Mouse (Mus musculus) telencephalon, adult 2 months (tissue): ENCODE data around the gene Cacna1h.

ENCODE experiments used
- DNase-seq: peaks from one replicate; pipeline ENCODE4 v3.0.0-alpha.2; 2011; ENCODE audit warnings: low read depth, low spot score

Gene Cacna1h

DNA sequence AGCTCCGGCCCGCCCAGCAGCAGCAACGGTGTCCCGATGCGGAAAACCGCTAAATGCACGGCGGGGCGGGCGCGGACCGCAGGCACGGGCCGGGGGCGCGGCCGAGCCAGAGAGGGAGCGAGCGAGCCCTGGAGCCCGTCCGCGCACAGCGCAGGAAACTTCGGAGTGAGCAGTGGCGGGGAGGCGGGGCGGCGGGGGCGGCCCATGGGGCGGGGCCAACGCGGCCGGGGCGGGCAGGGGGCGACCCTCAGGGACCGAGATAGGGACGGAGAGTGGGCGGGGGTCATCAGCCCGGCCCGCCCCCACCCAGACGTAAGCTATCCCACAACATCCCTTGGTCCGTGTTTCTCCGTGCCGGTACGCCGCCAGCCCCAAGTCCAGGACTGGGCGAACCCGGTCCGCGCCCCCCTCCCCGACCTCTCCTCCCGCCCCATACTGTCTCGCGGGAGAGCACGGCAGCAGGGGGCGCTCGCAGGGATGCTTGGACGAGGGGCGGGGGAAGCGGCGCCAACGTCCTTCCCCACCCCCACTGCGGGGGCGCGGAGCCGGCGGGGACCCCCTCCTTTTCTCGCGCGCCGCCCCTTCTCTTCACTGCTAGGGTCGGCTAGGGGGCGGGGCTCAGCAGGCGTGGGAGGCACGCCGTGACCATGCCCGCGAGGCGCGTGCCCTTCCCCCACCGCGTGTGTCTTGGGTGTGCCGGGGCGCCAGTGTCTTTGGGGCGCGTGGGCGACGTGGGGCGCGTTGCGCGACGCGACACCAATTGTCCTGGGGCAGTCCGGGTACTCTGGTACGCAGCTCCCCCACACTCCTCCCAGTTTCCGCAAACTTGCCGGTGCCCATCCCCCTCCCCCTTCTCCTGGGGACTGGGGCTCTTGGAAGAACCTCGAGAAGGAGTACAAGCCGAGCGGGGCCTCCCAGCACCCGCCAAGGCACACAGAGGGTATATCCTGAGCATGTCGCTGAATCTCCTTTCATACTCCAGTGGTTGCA lies at the start of gene Cacna1h:
Gene Cacna1h (minus strand): TSS at position 167 of the 990 bp plus-strand sequence.
- no peak for DNase-seq

DNA sequence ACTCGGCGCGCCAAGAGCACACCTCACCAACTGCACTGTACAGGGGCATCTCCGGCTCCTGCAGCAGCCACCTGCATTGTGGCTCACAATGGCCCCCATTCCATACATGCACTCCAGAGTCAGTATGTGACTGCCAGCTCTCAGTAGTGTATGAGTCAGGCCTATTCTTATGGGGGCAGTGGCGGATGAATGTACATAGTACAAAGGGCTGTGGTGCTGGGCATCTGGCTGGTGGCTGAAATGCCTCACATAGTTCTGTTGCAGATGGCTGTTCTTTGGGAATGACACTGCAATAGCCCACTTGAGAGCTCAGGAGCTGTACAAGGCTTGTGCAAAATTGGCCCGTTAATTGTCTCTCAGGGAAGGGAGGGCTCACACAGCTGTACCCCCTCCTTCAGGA lies 48.5 kb upstream of the Cacna1h start:
- DNase-seq, result no peak

DNA sequence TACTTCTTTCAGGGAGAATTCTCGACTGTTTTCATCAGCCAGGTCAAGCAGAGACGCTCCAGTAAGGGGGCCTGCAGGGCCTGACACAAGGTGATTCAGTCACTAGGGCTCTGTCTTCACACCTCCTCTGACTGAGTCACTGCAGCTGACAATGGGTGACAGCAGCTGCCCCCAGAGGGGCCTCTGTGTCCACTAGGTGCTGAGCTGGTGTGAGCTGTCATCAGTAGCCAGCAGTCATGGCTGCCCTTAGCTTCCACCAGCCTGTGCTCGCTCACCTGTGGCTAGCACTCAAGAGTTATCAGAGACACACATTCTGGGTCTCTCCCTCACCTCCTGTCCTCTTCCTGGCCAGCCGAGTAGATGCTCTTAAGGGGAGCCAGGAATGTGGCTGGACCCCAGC lies 47.2 kb upstream of the Cacna1h start:
- DNase-seq, result no peak

DNA sequence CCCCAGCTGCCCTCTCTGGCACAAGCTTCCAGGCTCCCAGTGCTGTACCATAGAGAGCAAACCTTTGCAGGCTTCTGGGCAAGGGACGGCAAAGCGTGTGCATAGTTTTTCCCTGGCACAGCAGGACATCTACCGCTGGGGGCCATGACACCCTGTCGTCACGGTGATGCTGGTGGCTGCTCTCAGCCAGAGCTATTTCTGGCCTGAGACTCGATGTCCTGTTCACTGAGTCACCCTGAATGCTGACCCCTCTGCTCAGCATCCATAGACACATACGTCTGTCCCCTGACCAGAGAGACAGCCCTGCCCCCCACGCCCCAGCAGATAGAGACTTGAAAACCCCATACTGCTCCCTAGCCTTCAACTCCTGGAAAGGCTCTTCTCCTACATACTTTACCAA lies 46.6 kb upstream of the Cacna1h start:
- DNase-seq, result no peak

DNA sequence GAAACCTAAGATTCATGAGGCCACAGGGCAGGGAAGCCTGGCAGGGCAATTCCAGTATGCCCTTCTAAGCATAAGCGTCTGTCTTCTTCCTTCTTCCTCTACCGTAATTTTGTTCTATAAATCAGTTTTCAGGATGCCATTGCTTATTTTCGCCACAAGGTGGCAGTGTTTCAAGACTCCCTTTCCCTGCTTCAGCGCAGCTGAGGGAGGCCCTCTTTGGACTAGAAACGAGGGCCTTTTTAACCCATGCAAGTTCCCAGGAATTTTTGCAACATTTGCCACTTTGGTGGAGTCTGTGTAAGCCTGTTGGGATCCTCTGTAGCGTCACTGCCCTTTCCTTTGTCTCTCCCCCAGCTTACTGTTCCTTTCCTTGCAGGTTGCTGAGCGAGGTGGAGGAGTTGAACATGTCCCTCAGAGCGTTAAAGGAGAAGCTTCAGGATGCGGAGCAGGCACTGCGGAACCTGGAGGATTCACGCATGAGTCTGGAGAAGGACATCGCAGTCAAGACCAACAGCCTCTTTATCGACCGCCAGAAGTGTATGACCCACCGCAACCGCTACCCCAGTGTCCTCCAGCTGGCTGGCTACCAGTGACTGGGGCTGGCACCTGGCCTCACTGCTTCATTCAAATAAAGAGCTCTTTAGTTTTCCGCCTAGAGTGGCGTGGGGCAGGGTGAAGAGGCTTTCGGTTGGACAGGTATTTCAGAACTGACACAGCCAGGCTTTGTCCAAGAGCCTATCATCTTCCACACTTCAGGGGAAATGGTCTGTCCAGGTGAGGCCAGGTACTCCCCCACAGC lies 42.6 kb upstream of the Cacna1h start:
- DNase-seq, result no peak

DNA sequence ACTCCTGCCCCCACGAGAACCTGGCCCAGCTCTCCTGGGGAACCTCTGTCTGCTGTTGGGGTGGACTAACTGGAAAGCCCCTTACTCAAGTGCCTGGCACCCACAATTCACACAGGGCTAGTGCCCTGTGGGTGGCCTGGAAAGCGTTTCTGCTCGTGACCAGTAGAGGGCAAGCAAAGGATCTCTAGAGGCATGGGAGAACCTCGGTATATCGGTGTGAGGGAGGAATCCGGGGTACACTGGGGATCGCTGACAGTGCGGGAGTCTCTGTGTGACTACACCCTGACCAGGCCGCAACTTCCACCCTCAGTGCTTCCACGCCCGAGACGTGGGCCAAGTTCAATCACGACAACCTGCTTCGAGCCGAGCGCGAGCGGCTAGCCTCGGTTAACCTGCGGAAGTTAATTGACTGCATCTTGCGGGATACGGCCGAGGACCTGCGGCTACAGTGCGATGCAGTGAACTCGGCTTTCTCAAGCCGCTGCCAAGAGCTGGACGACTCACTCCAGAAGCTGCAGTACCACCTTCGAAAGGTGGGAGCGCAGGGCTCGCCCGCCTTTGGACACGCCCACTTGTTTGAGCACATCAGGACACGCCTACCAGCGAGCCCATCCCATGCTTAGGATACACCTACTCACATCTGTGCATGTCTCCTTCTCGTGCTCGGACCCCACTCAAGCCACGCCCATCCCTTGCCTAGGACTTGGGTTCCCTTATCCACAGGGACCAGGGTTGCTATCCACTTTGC lies 40.9 kb upstream of the Cacna1h start:
- no peak for DNase-seq

DNA sequence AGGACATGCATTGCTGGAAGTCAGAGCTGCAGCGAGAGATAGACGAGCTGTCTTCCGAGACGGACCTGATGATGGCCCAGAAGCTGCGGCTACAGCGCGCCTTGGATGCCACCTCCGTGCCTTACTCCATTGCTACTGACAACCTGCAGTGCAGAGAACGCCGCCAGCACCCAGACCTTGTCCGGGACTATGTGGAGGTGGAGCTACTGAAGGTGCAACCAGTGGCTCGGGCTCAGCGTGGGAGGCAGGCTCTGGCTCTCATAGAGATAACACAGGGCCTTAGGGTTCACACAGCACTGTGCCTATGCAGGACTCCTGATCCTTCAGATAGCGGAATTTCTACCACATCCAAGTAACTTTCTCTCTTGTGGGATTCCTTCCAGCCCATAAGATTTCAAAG lies 38.5 kb upstream of the Cacna1h start:
- no peak for DNase-seq

DNA sequence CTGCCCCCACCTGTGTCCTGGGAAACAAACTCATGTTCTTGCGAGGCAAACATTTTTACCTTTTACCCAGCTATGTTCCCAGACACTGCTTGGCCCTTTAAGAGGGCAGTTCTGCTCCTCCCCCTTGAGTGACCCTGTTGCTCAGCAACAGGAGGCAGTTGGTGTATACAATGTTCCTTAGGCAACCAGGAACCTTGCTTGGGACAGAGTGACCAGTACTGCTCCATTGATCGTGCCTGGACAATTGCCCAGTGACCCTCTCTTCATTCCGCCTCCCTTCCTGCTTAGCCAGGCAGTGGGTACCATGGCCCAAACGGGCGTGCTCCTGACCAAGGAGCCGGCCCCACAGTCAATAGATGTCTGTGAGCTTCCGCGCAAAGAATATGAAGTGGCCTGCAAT lies 37.8 kb upstream of the Cacna1h start:
- DNase-seq, result no peak

DNA sequence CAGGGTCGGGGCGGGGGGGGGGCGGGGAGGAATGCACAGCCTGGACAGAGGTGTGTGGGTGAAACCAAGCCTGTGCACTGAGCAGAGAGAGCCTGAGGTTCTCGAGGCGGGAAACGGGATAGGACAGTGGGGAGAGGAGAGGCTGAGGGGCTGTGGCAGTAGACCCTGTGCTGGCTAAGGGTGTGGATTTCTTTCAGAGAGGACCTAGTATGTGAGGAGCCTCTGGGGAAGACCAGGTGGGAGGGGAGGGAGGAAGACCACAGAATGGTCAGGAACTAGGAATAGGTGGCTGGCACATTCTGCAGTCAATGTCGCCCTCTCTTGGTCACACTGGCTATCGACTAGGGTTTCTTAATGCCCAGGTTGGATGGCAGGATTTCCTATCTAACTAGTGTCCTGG lies 36.2 kb upstream of the Cacna1h start:
- peak; percentile 21 for DNase-seq

DNA sequence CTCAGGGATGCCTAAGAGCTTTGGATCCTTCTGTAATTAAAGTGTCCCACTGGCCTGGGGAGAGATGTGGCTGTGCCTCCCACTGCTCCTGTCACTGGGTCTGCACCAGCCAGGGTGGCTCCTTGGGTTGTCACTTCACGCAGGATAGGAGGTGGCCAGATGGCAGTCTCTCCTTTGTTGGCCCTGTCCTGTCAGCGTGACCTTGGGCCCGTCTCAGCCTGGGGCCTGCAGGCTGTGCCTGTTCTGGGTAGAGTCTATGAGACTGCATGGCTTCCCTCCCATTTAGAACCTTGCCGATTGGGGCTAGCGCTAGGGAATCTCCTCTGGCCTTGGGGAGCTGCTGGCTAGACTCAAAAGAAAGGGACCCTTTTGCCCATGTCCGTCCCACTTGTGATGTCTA lies 34.7 kb upstream of the Cacna1h start:
- no peak for DNase-seq

DNA sequence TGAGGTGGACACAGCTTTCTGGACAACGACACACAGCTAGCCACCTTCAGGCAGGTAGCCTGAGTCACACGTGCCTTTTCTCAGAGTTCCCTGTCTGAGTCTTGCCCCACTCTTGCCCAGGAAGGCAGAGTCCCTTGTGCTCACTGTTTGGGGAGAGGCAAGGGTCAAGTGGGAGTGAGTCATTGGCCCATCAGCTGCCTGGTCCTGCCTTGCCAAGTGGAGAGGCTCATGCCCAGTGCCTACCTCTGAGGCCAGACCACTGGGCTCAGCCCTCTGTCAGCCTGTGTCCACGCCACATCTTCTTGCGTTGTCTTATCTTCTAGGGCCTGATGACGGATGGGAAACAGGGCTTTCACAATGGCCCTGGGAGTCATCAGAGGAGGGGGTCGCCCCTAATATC lies 34.2 kb upstream of the Cacna1h start:
- DNase-seq, result no peak

DNA sequence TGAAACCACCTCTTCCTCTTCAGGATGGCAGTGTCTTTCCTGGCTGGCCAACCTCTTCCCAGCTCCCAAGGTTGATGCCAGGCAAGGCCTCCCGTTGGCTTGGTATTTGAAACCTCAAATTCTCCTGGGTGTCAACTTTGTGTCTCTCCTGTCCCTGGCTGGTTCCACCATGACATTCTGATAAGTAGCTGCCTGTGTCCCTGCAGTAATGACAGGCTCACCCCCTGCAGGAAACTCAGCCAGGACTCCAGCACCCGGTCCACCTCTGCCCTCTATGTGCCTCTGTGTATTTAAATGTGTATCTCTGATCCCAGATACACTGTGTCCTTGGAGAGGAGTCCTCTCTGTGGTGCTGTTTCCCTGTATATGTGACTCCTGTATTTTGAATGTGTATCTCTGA lies 32.7 kb upstream of the Cacna1h start:
- no peak for DNase-seq

DNA sequence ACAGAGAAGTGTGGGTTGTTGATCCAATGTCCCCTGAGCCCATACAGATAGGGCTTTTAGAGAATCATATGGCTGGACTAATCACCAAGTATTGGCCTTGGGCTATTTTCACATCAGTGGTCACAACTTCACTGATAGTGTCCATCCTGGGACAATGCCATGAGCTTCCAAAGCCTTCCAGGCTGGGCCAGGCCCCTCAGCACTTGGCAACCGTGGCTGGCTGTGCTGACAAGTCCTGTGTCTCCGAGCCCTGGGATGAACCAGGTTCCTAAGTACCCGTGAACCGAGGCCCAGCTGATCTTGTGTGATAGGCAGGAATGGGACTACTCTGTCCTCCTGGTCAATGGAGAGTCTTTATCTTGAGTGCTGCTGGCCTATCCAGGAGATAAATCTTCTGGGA lies 30.5 kb upstream of the Cacna1h start:
- no peak for DNase-seq

DNA sequence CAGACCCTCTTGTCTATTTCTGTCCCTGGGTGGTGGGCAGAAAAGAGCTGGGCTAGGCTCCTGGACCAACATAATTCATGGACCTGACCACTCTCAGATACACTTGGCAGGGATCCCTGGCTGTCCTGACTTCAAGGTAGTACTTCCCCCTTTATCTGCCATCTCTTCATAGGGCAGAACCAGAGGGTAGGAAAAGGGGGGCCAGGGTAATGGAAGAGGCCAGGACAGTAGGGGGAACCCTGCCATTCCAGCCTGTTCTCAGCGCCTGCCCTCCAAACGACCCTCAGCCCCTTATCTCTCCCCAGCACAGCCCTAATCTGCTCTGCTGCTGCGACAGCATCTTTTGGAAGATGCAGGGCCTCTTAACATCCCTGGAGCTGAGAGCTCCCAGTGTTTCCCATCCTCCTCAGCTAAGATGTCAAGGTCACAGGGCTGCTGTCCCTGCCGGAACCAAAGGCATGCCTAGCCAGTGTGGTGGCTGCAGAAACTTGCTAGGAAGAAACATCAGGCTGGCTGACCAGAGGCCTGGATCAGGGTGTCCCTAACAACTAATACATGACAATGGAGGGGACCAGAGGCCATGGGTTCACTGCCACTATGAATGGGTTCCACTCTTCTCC lies 29.9 kb upstream of the Cacna1h start:
- DNase-seq, result no peak

DNA sequence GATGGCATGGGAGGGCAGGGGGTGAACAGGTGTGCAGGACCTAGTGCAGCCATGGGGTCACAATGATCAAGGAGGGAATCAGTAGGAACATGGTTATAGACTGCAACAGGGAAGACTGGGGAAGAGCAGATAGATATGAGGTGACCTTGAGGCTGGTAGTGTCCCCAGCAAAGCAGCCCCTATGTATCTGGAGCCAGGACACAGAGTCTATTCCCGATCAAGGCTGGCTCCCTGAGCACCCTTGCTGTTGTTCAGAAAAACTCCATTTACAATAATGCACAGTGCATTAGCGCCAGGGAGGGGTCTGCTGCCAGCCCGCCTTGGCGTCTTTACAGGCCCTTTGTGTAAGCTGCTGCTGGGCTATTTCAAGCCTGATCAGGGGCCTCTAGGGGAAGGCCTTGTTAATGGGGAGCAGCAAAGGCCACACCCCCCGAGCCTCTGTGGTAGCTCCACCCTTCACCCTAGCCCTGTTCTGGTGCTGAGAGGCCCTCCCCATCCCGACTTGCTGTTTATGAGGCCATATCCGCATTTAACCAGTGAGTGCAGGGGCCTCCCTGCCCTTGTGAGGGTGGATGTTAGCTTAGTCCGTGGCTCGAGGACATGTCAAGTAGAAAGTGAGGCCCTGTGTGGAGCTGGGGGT lies 28.8 kb upstream of the Cacna1h start:
- no peak for DNase-seq

DNA sequence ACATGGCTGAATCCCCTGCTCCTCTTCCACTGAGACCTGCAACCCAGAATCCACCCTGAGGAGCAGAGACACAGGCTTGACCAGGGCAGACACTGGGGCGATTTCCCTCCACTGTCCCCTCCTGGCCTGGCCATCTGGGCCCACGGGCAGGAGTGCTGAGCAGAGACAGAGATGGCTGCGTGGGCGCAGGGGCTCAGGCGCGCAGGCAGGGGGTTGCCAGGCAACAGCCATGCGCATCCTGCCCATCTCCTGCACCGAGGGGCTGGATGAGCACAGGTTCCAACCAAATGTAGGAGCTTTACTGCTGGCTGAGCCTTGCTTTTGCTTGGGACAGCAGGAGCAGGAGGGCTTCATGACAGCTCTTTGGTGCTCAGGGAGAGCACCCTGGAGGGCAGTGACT lies 23.0 kb upstream of the Cacna1h start:
- peak; percentile 47 for DNase-seq

DNA sequence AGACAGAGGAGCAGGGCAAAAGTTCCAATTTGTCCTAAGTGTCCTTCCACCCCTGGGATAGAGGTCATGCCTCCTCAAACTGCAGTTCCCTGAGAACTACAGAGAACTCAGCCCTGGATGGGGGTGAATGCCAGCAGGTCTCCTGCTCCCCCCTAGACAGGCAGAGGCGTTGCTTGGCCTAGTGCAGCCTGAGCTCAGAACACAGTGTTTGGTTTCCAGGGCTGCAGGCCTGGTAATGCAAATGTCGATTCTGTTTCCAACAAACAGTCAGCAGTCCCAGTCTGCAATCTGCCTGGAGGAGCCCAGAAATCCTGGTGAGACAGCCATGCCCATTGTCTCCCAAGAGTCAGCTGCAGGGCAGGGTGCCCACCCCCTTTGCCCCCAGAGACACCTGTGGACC lies 20.7 kb upstream of the Cacna1h start, which contains the start of gene Tekt4:
Gene Tekt4 (plus strand): TSS at position 344 of the 400 bp plus-strand sequence.
- DNase-seq, result no peak

DNA sequence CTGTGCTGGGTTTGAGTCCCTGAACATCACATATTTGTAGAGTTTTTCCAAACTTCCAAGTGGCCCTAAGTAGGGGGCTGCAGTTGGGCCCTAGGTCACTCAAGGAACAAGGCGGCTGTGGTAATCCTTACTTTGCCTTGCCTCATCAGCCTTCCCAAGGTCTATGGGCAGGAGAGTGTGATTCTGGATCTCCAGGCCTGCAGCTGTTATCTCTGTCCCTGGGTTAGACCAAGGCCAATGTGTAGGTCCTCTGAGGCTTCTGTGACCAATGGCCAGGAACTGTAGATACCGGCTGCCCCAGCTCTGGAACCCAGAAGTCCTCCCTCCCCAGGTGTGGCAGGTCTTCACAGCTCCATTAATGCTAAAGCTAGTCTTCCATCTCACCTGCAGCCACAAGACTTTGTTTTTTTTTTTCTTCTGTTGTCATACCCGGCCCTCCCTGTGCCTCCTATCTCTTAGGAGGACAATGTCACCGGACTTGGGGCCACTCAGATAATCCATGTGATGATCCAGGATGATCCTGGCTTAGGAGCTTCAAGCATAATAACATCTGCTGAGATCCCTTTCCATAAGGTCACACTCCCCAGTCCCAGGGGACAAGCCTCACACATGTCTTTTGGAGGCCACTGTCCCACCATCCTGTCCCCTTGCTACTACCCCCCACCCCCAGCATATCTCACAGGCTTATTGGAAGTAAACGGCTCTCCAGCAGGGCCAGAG lies 18.8 kb upstream of the Cacna1h start:
- no peak for DNase-seq

DNA sequence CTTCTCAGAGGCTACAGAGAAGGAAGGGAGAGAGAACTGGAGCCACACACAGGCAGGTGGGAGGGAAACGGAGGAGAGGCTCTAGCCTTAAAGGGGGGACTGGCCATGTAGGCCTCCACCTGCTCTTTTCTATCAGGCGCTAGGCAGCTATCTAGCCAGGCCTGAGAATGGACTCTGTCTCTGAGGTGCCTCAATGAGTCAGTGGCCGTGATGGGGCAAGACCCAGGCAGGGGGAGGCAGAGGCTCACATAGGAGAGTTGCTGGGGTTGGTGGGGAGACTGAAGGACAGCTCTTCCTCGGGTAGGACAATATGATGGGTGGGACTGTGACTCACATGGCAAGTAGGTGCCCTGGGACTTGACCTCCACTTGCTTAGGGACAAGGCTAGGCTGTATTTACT lies 16.7 kb upstream of the Cacna1h start:
- no peak for DNase-seq

DNA sequence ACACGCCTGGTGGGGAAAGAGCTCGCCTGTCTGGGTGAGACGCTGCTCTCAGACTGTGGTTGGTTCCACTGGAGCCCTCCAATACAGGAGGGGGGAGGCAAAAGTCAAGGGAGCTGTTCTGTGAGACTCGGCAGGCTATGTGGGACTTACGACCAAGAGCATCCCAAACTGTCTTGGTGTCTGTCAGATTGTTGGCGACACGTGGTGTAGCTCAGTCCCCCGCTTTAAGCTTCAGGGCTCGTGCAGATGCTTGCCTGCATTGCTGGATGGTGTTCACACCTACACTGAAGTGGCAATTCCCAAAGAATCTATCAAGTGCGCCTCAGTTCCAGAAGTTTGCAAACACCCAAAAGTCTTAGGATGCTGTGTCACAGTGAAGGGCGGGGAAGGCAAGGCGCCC lies 14.3 kb upstream of the Cacna1h start:
- no peak for DNase-seq
